Comparison of ENCODE assay signal across 9 mouse cellular contexts in the genomic region with DNA sequence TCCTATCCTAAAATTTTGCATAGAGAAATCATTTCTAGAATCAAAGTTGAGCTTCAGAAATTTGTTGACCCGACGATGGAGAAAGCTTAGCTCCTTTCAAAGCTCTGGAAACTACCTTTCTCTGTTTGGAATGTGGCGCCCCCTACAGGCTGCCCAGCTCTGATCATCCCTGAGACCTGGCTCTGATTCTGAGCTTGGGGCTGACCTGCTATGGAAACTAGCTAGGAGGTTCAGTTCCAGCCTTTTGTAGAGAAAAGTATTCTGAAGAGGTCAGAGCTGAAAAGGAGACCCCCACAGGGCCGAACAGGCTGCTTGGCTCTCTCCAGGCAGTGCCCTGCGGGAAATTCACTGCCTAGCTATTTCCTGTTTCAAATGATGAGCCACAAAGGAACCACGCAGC.
A peak's percentile ranks its signal among the peaks of the same experiment; 100 is the strongest.
DNase-seq lines count a peak whose midpoint lies in the region; ATAC-seq and TF ChIP-seq lines count a peak whose summit lies in the region.
"Had no signal": no experiment of that assay in that cellular context is flagged by ENCODE, and none has a peak within 500 bp of the region (broad histone marks: within the 10 kb centered on the region; RNA-seq: fewer than 3 reads in every experiment).

No protein-coding gene starts in this region.

- POLR2A ChIA-PET in Patski (lab: Charles Lee), result no interaction called here

- H3K36me3 ChIP-seq in kidney, embryonic 14.5 days (ENCODE audit: control insufficient read depth, insufficient read depth, low read length), result no peaks in the 10 kb centered on the region
- H3K36me3 ChIP-seq in limb, embryonic 15.5 days, result no peaks in the 10 kb centered on the region
- H3K36me3 ChIP-seq: neural tube, embryonic 13.5 days had no signal

- peaks cover 14% of the 10 kb centered on the region for H3K4me1 ChIP-seq in kidney, embryonic 14.5 days (ENCODE audit: control insufficient read depth, insufficient read depth, low read length)
- H3K4me1 ChIP-seq in limb, embryonic 15.5 days, result peaks cover 28% of the 10 kb centered on the region

- H3K4me3 ChIP-seq in kidney, embryonic 14.5 days (ENCODE audit: low read length), result no peak overlapping the region
- no peak overlapping the region for H3K4me3 ChIP-seq in limb, embryonic 15.5 days
- H3K4me3 ChIP-seq: neural tube, embryonic 13.5 days had no signal

- H3K9ac ChIP-seq in kidney, embryonic 14.5 days (ENCODE audit: low read depth, low read length), result no peak overlapping the region
- H3K9ac ChIP-seq in limb, embryonic 15.5 days, result no peak overlapping the region
- H3K9ac ChIP-seq: neural tube, embryonic 13.5 days had no signal

- TF ChIP-seq CTCF in Patski (IDR thresholded peaks at IDR 0.05), result peak; percentile 87

- 22% methylated on average over 6 of the region's 6 CpGs for WGBS in kidney, embryonic 14.5 days
- WGBS in limb, embryonic 15.5 days, result 19% methylated on average over 6 of the region's 6 CpGs

- no peaks in the 10 kb centered on the region for H3K27me3 ChIP-seq in kidney, embryonic 14.5 days (ENCODE audit: control insufficient read depth, insufficient read depth, low read length)
- no peaks in the 10 kb centered on the region for H3K27me3 ChIP-seq in Patski
- no peaks in the 10 kb centered on the region for H3K27me3 ChIP-seq in limb, embryonic 15.5 days
- H3K27me3 ChIP-seq: neural tube, embryonic 13.5 days had no signal

- H3K4me2 ChIP-seq in kidney, embryonic 14.5 days (replicated peaks; ENCODE audit: low read depth, low read length), result no peak overlapping the region
- H3K4me2 ChIP-seq in limb, embryonic 15.5 days, result no peak overlapping the region
- H3K4me2 ChIP-seq: neural tube, embryonic 13.5 days had no signal

- H3K27ac ChIP-seq in kidney, embryonic 14.5 days (ENCODE audit: low read depth, low read length), result no peak overlapping the region
- H3K27ac ChIP-seq in limb, embryonic 15.5 days, result peak overlapping the region; percentile 57; the same call in 1 of the 2 replicates
- H3K27ac ChIP-seq: neural tube, embryonic 13.5 days had no signal

- CTCF ChIA-PET in Patski (lab: Charles Lee), result interaction anchor here (0.7 to 1.9 kb wide), 10 partner anchors 10 to 585 kb away, joined by 3 to 12 read pairs (median 5); no protein-coding TSS in a partner anchor

- in situ Hi-C loops in Patski (cut with MboI; ENCODE audit: low pct_unique_long_range_greater_than_20kb), result loop anchor here (5.0 kb wide), 1 partner anchor 388 kb away; no protein-coding TSS in a partner anchor

- H3K9me3 ChIP-seq in kidney, embryonic 14.5 days (ENCODE audit: control insufficient read depth, low read length), result no peaks in the 10 kb centered on the region
- H3K9me3 ChIP-seq in limb, embryonic 15.5 days, result no peaks in the 10 kb centered on the region
- H3K9me3 ChIP-seq: neural tube, embryonic 13.5 days had no signal

- ATAC-seq in kidney, embryonic 14.5 days (ENCODE audit: low FRiP score, low TSS enrichment), result no peak
- no peak for ATAC-seq in Patski
- no peak for ATAC-seq in limb, embryonic 15.5 days (ENCODE audit: insufficient number of reproducible peaks, low FRiP score, low TSS enrichment, low read depth)

- peak; percentile 15 for DNase-seq in kidney, adult 9 months
- no peak for DNase-seq in Patski (ENCODE audit: low read depth, low spot score)
- DNase-seq in cerebellum, postnatal 14 days, result peak; percentile 89 to 95
- DNase-seq in heart, postnatal 4 days, result peak; percentile 75
- peak; percentile 75 for DNase-seq in right cerebral cortex, postnatal 14 days
- DNase-seq in yolk sac, embryonic 10.5 days (ENCODE audit: low spot score), result no peak

Comparison
In these comparisons a context has a peak if more than half of its experiments do, and no peak if none do; other contexts are left out.
1. DNase-seq: peak in kidney, adult 9 months (single experiment), cerebellum, postnatal 14 days (2 of 2), heart, postnatal 4 days (single experiment) and right cerebral cortex, postnatal 14 days (single experiment); none in Patski (single experiment) and yolk sac, embryonic 10.5 days (single experiment).